Mouse (Mus musculus) cerebellum, adult (tissue): ENCODE results near the gene Atf7ip2.

Experiments
- ATAC-seq: cut with Nextera tagmentation; 2 replicates; pipeline ENCODE4 v1.9.2; 2017; ENCODE audit warnings: mild to moderate bottlenecking, moderate library complexity, mixed read lengths; ENCODE audit not compliant: insufficient number of reproducible peaks, low FRiP score, low TSS enrichment

Gene Atf7ip2

DNA sequence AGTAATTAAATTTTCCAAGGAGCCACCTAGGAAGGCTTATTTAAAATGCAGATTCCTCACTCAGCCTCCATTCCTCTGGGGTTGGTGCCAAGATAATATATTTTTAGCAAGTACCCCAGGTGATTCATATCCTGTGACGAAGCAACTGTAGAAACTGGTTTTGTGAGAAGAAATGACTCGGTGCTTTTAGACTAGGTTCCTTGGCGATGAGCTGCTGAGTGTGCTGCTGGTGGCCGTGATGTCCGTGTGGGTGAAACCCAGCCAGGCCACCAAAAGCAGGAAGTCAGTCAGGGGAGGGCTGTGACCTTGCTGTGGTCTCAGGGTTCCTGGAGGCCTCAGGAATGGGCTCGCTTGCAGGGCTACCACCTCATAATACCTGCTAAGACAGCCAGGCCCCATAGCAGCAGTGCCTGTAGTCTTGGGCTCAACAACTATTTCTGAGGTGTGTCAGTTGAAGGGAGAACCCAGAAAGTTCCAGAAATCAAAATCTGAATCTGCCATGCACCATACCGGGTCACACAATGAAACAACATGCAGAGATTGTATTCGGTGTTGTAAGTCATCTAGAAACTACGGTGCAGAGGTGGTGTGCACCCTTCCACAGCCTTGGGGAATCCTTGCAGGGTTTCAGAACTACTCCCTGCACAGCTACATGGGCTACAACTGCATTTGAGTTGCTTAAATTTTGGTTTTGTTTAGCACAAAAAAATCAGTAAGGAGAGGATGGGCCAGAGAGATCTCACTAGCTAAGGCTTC, 94.2 kb downstream of the Atf7ip2 start:
- no peak for ATAC-seq

DNA sequence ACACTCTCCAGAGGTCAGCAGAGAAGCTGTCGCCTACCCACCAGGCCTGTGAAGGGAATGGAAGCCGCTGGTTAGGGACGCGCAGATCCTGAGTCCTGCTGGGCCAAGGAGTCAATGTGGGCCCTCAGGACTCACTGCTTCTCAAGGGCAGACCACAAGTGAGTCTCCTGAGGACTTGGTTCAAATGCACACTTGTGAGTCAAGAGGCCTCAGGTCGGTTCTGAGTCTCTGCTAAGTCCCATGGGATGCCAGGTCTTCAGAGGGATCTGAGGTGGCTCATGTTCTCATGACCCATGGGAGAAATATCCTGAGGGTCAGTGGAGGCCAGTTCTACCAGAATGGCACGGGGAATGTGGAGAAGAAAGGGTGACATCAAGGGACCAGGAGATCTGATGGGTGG, 95.6 kb downstream of the Atf7ip2 start:
- ATAC-seq: no peak

DNA sequence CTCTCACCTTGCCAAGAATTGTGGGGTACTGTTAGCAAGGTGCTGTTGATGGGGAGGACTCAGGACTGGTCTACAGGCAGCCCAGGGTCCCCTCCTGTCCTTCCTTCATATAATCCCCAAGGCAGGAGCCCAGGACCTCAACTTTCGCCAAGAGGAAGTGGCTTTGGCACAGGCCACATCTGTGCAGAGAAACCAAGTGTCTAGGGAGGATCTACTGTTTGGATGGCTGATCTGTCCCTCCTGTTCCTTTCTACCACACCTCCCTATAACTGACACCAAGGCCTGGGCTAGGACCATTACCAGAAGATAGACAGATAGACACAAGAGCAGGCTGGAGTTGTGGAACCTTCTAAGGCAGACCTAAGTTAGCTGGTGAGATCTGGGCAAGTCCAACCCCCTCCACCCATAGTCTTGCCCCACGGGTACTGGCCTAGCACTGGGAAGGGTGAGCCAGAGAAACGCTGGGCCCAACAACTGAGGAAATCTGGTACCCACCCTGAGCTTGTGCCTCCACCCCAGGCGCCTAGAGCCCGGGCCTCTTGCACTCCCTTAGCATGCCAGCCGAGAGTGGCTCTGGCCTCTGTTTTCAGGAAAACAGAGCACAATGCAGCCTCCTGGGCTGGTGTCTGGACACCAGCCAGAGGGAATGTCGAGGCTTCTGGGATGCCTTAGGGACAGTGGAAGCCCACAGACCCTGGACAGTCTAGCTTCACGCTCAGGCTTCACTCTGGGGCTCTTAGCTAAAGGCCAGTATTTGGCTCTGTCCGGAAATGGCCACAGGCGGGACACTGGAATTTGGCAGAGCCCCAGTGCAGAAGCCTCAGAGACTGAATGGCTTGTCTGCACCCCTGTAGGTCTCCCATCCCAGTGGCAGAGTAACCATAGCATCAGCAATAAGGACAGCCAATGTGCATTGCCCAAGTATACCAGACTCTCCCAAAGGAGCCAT, 105.5 kb downstream of the Atf7ip2 start:
- no peak for ATAC-seq

DNA sequence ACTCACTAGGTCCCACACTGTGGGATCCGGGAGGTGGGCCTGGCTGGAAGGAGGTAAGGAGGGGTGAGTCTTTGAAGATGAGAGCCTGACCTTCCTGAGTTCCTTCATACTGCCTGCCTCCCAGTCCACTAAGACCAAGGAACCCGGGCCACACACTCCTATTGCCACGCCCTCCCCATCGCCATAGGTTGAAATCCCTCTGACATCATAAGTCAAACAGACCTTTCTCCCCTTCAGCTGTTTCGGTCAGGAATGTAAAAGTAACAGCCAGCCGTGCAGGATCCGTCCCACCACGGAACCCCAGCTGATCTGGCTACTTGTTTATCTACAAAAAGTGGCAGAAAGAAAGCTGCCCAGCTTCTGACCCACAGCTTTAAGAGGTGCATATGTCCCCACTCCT, 107.1 kb downstream of the Atf7ip2 start:
- ATAC-seq: no peak

DNA sequence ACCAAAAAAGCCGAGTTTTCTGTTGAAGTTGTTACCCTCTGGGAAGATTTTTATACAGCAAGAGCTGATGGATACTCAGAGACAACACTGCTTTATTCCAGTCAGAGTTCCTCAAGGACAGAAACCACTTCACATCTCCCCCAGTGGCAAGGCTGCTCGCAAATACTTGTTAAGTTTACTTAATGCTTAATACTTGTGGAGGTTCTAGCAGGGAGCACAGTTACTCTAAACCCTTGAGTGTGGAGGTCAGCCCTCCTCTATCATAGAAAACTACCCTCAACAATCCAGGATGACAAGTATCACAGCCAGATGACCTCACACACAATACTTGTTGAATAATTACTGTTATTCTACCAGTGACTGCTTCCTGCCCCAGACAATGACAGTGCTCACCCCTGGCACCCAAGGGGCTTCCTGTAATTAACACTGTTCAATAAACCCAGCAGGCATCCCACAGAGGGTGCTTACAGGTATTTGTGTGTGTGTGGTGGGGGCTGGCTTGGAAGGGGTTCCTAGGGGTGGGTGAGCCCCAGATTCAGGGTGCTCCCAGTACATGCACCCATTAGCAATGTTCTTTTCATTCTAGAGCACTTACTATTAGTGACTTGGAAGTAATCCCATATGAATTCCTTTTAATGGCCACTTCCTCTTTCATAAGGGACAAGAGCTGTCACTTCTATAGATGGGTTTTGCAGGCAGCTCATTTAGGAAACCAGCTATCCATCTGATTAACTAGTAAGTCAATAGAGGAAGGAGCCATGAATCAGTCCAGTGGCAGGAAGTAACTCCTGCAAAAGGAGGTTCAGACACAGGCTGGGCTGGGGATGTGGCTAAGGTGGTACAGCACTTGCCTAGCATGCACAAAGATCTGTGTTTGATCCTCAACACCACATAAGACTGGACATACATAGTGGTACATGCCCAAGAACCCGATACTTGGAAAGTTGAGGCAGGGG, 108.0 kb downstream of the Atf7ip2 start:
- ATAC-seq: no peak
